Mouse (Mus musculus): ENCODE data around the gene Fryl.
"Not testable (repeated sequence)": the region's sequence is repeated elsewhere in the genome, so short reads cannot be mapped to it uniquely, and the experiment has no call there.

Gene Fryl

GRCm38 (mm10) chr5:73004046-73004445 lies 252.4 kb downstream of the Fryl start:
- DNase-seq, result no peak

- DNase-seq, result not testable (repeated sequence)
Observed at GRCm38 (mm10) chr5:72998546-72998945, 257.9 kb downstream of the Fryl start.

GRCm38 (mm10) chr5:72995379-72995778 lies 261.0 kb downstream of the Fryl start:
- DNase-seq, result no peak

- DNase-seq, result no peak
Observed at GRCm38 (mm10) chr5:72994928-72995327, 261.5 kb downstream of the Fryl start.

GRCm38 (mm10) chr5:72994424-72994823 lies 262.0 kb downstream of the Fryl start:
- DNase-seq, result no peak

GRCm38 (mm10) chr5:72992474-72992873 lies 263.9 kb downstream of the Fryl start:
- no peak for DNase-seq

GRCm38 (mm10) chr5:72989756-72990155 lies 266.7 kb downstream of the Fryl start:
- DNase-seq, result no peak

GRCm38 (mm10) chr5:72987786-72988185 lies 268.6 kb downstream of the Fryl start:
- no peak for DNase-seq

- no peak for DNase-seq
Observed at GRCm38 (mm10) chr5:72984091-72984490, 272.3 kb downstream of the Fryl start.

- DNase-seq, result no peak
Observed at GRCm38 (mm10) chr5:72976539-72976938, 279.9 kb downstream of the Fryl start.

GRCm38 (mm10) chr5:72975996-72976395 lies 280.4 kb downstream of the Fryl start:
- no peak for DNase-seq

- no peak for DNase-seq
Observed at GRCm38 (mm10) chr5:72974602-72975001, 281.8 kb downstream of the Fryl start, which contains the start of gene Gm10135. Gene Gm10135, minus strand, starts transcription at chr5:72974702.

- no peak for DNase-seq
Observed at GRCm38 (mm10) chr5:72972934-72973333, 283.5 kb downstream of the Fryl start.

GRCm38 (mm10) chr5:72972435-72972834 lies 284.0 kb downstream of the Fryl start:
- no peak for DNase-seq
